Mouse (Mus musculus) kidney, adult 9 months (tissue): ENCODE measurements at regions not wholly inside any gene's neighbourhood (a gene's known extent, or its start where the extent isn't known, plus 50 kb on each side); places are given as distances from the start of the nearest gene placed in this dataset.
A peak's percentile ranks its signal among the peaks of the same experiment; 100 is the strongest.

Experiments used
- DNase-seq: peaks from one replicate; pipeline ENCODE4 v3.0.0; 2022

DNA sequence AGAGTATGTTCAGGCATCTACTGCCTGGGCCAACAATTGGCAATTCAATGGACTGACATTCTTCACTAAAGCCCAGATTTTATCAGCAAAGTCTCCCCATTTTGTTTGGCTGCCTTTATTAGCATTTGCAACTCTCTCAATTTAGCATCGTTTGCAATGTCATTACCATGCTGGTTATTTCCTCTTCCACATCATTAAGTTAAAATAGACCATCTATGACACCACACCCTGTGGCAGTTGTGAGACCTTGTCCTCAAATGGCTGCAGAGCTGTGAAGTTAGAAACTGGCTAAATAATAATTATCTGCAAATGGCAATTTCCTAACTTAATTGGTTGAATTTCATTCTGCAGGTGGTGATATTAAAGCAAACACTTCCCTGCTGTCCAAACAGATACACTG lies 381.8 kb downstream of the H2al1n start:
- DNase-seq: no peak

GRCm38 (mm10) chrX:14596799-14597198 lies 385.9 kb downstream of the H2al1n start:
- no peak for DNase-seq

- DNase-seq: no peak
Measured at GRCm38 (mm10) chrX:14601916-14602315, 391.0 kb downstream of the H2al1n start.

DNA sequence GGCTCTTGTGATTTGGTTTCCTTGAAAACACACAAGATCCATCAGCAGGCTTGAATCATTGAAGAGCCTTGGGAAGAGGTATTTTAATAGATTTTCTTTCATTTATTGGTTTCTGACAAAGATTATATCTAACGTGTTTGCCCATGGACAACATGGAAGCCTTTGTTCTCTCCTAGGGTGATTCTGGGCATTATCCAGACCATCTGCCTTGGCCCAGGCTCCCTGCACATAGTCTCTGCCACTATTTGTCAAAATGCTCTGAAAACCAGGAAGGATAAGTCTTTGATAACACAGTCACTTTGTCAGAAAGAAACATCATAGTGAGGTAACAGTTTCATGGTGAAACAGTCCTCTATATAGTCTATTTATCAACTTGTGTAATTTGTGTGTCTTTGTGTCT lies 398.2 kb downstream of the H2al1n start:
- DNase-seq: no peak

DNA sequence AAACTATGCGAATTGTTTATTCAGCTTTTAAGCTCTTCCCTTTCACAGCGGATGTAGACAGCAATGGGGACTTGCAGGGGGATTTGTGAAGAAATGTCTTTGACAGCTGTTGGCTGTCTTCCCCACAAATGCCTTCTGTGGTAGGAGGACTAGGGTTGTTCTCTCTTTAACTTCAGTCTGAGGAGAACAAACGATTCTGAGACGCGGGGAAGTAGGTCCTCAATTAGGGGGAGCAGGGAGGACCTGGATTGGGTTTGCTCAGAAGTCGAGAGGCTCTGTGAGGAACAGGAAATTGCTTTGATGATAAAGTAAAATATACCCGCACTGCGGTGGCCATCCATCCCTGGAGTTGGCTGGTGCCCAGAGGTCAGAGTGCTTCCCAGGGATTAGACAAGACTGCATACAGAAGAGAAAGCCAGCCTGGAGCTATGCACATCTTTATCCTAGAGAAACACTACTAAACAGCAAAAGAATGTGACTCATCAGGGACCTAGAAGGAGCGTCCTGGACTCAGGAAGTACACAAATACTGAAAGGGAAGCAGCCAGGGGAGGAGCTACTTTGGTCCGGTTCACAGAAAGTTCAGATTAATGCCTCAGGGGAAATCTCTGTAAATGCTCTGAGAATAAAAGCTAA lies 417.4 kb downstream of the H2al1n start:
- DNase-seq: peak; percentile 40

DNA sequence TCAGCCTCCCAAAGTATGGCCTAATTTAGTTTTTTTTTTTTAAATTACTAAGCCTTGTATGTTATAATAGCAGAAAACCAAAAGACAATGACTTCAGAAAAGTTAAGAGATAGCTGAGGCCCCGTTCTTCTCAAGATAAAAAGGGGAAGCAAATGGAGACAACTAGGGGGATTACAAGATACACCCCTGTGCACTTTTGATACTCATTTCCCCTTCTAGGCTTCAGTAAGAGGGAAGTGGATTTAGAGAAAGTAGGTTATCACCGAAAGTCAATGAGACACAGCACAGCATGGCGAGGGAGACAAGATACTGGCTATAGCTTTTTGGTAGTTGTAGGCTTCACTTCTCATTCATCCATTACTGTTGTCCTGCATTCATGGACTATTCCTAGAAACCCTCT lies 428.4 kb downstream of the H2al1n start:
- DNase-seq: no peak

DNA sequence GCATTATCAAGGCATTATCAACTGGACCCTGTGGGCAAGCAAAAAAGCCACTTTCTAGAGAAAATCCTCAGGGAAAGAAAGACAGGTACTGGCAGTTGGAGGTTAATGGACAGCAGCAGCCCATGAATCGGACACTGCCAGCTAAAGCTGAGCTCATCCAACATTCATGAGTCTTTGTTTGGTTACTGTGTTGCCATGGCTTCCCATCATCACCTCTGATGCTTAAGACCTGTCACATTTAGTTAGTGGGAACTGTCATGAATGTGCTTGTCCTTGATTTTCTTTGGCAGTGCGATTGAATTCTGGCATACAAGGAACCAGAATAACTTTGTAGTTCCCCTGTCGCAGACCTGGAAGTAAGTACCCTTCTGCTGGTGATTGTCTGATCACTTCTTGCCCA lies 453.9 kb downstream of the H2al1n start:
- no peak for DNase-seq

- no peak for DNase-seq
Measured at GRCm38 (mm10) chrX:14696375-14696774, 485.4 kb downstream of the H2al1n start.

- no peak for DNase-seq
Measured at GRCm38 (mm10) chrX:14738999-14739398, 528.1 kb downstream of the H2al1n start.
